Comparison of ENCODE assay signal across 12 mouse cellular contexts in genomic region chr11:70596094-70596493, GRCm38 (mm10). TPM values are rescaled to one million over a fixed set of nuclear protein-coding genes. Genes with fewer than 3 reads are reported as not detected.
DNase-seq lines count a peak whose midpoint lies in the region; ATAC-seq and TF ChIP-seq lines count a peak whose summit lies in the region.
"Had no signal": no experiment of that assay in that cellular context is flagged by ENCODE, and none has a peak within 500 bp of the region (broad histone marks: within the 10 kb centered on the region; RNA-seq: fewer than 3 reads in every experiment).

No protein-coding gene starts in this region.

- peak; percentile 29; the same call in 1 of the 2 replicates for ATAC-seq in hindbrain, postnatal 0 days
- ATAC-seq in CD4-positive, CD25-positive, alpha-beta regulatory T cell, adult 4 months, result no peak

- peak overlapping the region; percentile 28 for H3K27ac ChIP-seq in kidney, adult 2 months (ENCODE audit: insufficient read depth, low read depth, low read length)
- H3K27ac ChIP-seq in thymus, adult 2 months (ENCODE audit: control insufficient read depth, insufficient read depth, low read length), result peak overlapping the region; percentile 27; the same call in 1 of the 2 replicates
- peak overlapping the region; percentile 2; the same call in 1 of the 2 replicates for H3K27ac ChIP-seq in hindbrain, postnatal 0 days

- no peak overlapping the region for H3K4me3 ChIP-seq in kidney, adult 2 months (ENCODE audit: insufficient read depth, low read depth, low read length)
- no peak overlapping the region for H3K4me3 ChIP-seq in thymus, adult 2 months (ENCODE audit: control insufficient read depth, insufficient read depth, low read length)
- H3K4me3 ChIP-seq in hindbrain, postnatal 0 days (ENCODE audit: low read length), result no peak overlapping the region

- H3K4me2 ChIP-seq in hindbrain, postnatal 0 days (ENCODE audit: low read depth, low read length), result no peak overlapping the region

- no peak for TF ChIP-seq POLR2A in kidney, adult 2 months (IDR thresholded peaks at IDR 0.05; ENCODE audit: low read depth, low read length)
- TF ChIP-seq POLR2A in thymus, adult 2 months (IDR thresholded peaks at IDR 0.05; ENCODE audit: control insufficient read depth, extremely low read depth, insufficient read depth, low read length, poor library complexity), result no peak

- no peak for TF ChIP-seq CTCF in kidney, adult 2 months (conservative IDR thresholded peaks at IDR 0.05; ENCODE audit: insufficient read depth, insufficient read length, low read depth, low read length)
- TF ChIP-seq CTCF in thymus, adult 2 months (IDR thresholded peaks at IDR 0.05; ENCODE audit: borderline replicate concordance, control insufficient read depth, extremely low read depth, insufficient read depth, low read length, poor library complexity), result no peak
- no peak for TF ChIP-seq CTCF in hindbrain, postnatal 0 days (IDR thresholded peaks at IDR 0.05; ENCODE audit: low read depth)

- DNase-seq in kidney, adult 2 months, result peak; percentile 38
- DNase-seq in kidney, adult 11 months, result no peak
- DNase-seq in thymus, adult 2 months, result no peak
- no peak for DNase-seq in thymus, postnatal 0 days (ENCODE audit: low spot score)
- peak; percentile 22 for DNase-seq in hindbrain, postnatal 0 days (ENCODE audit: low spot score)
- no peak for DNase-seq in cerebellum, postnatal 36 days
- no peak for DNase-seq in lung, postnatal 36 days
- DNase-seq: adrenal gland, adult 8-10 months; layer of hippocampus, postnatal 36 days had no signal

- 43% methylated on average over 4 of the region's 4 CpGs for WGBS in kidney, adult 2 months
- WGBS in thymus, adult 2 months, result 77% methylated on average over 4 of the region's 4 CpGs
- WGBS in hindbrain, postnatal 0 days, result 28% methylated on average over 4 of the region's 4 CpGs

- no peaks in the 10 kb centered on the region for H3K36me3 ChIP-seq in kidney, adult 2 months (ENCODE audit: control insufficient read depth, insufficient read depth, low read length)
- no peaks in the 10 kb centered on the region; the same call in 1 of the 2 replicates for H3K36me3 ChIP-seq in thymus, adult 2 months (ENCODE audit: control insufficient read depth, insufficient read depth, low read length)
- H3K36me3 ChIP-seq in hindbrain, postnatal 0 days (ENCODE audit: insufficient read depth, low read length), result peaks cover 16% of the 10 kb centered on the region; the same call in 1 of the 2 replicates

- H3K9ac ChIP-seq in hindbrain, postnatal 0 days (replicated peaks; ENCODE audit: low read length), result no peak overlapping the region

- no peaks in the 10 kb centered on the region for H3K27me3 ChIP-seq in kidney, adult 2 months (replicated peaks; ENCODE audit: control insufficient read depth, insufficient read depth, low read length)
- no peaks in the 10 kb centered on the region for H3K27me3 ChIP-seq in thymus, adult 2 months (ENCODE audit: control insufficient read depth, insufficient read depth, low read length)
- H3K27me3 ChIP-seq in hindbrain, postnatal 0 days (ENCODE audit: insufficient read depth, low read length), result no peaks in the 10 kb centered on the region

- peaks cover 39% of the 10 kb centered on the region for H3K4me1 ChIP-seq in kidney, adult 2 months (ENCODE audit: control insufficient read depth, insufficient read depth, low read length)
- peaks cover 13% of the 10 kb centered on the region for H3K4me1 ChIP-seq in thymus, adult 2 months (replicated peaks; ENCODE audit: control insufficient read depth, insufficient read depth, low read length)
- H3K4me1 ChIP-seq in hindbrain, postnatal 0 days (ENCODE audit: insufficient read depth, low read length), result no peaks in the 10 kb centered on the region

- H3K9me3 ChIP-seq in hindbrain, postnatal 0 days (ENCODE audit: low read length), result no peaks in the 10 kb centered on the region

RNA-seq across cellular contexts. Expression of gene 4930544D05Rik, which starts 19.6 kb away (rescaled TPM):
- polyA plus RNA-seq in kidney, adult 2 months (2012; rRNA removed), result 0.29 TPM in 1 of 2 replicates, not detected in the other
- 0.15 TPM in 1 of 2 replicates, not detected in the other for polyA plus RNA-seq in thymus, adult 2 months (2012; rRNA removed)
- polyA plus RNA-seq in thymus, postnatal 0 days (2015; fragmentation: Nextera tagmentation; extraction: Ambion mirVana), result not detected in 2 replicates
- not detected in 2 replicates for total RNA-seq in hindbrain, postnatal 0 days (2014; rRNA removed)
- not detected in 2 replicates for polyA plus RNA-seq in hindbrain, postnatal 0 days (2015; fragmentation: Nextera tagmentation; extraction: Ambion mirVana)
- polyA plus RNA-seq in CD4-positive, CD25-positive, alpha-beta regulatory T cell, adult 4 months (2017; shearing (Covaris generic)), result under 1 TPM in 1 of 2 experiments, not detected in 1; 0.71 TPM
- total RNA-seq: adrenal gland, adult 8-10 months; granulocyte monocyte progenitor cell, adult 5-6 weeks; megakaryocyte progenitor cell, adult 5-6 weeks had no signal

RNA-seq across cellular contexts. Expression of gene Chrne, which starts 22.9 kb away (rescaled TPM):
- 0.86 and 1.0 TPM in 2 replicates for polyA plus RNA-seq in kidney, adult 2 months (2012; rRNA removed)
- 0.53 and 1.1 TPM in 2 replicates for polyA plus RNA-seq in thymus, adult 2 months (2012; rRNA removed)
- 0.39 and 1.1 TPM in 2 replicates for polyA plus RNA-seq in thymus, postnatal 0 days (2015; fragmentation: Nextera tagmentation; extraction: Ambion mirVana)
- total RNA-seq in hindbrain, postnatal 0 days (2014; rRNA removed), result 4.5 TPM in 1 of 2 replicates, not detected in the other
- polyA plus RNA-seq in hindbrain, postnatal 0 days (2015; fragmentation: Nextera tagmentation; extraction: Ambion mirVana), result 0.42 and 0.59 TPM in 2 replicates
- 1 to 10 TPM; 1.4 to 2.1 TPM for polyA plus RNA-seq in CD4-positive, CD25-positive, alpha-beta regulatory T cell, adult 4 months (2017; shearing (Covaris generic))
- total RNA-seq: adrenal gland, adult 8-10 months; granulocyte monocyte progenitor cell, adult 5-6 weeks; layer of hippocampus, postnatal 36 days had no signal

RNA-seq across cellular contexts. Expression of gene Mink1, which starts 33.4 kb away (rescaled TPM):
- 73.1 and 91.8 TPM in 2 replicates for polyA plus RNA-seq in kidney, adult 2 months (2012; rRNA removed)
- polyA plus RNA-seq in thymus, adult 2 months (2012; rRNA removed), result 151 and 172 TPM in 2 replicates
- 6.3 and 6.6 TPM in 2 replicates for polyA plus RNA-seq in thymus, postnatal 0 days (2015; fragmentation: Nextera tagmentation; extraction: Ambion mirVana)
- 56.6 and 73.3 TPM in 2 replicates for total RNA-seq in hindbrain, postnatal 0 days (2014; rRNA removed)
- 13.6 and 15.2 TPM in 2 replicates for polyA plus RNA-seq in hindbrain, postnatal 0 days (2015; fragmentation: Nextera tagmentation; extraction: Ambion mirVana)
- polyA plus RNA-seq in CD4-positive, CD25-positive, alpha-beta regulatory T cell, adult 4 months (2017; shearing (Covaris generic)), result 1 to 10 TPM; 5.6 to 8.4 TPM

RNA-seq across cellular contexts. Expression of gene Gp1ba, which starts 42.8 kb away (rescaled TPM):
- polyA plus RNA-seq in kidney, adult 2 months (2012; rRNA removed), result 0.03 TPM in 1 of 2 replicates, not detected in the other
- polyA plus RNA-seq in thymus, adult 2 months (2012; rRNA removed), result 0.04 TPM in 2 replicates
- polyA plus RNA-seq in thymus, postnatal 0 days (2015; fragmentation: Nextera tagmentation; extraction: Ambion mirVana), result 0.06 and 0.13 TPM in 2 replicates
- not detected in 2 replicates for total RNA-seq in hindbrain, postnatal 0 days (2014; rRNA removed)
- polyA plus RNA-seq in hindbrain, postnatal 0 days (2015; fragmentation: Nextera tagmentation; extraction: Ambion mirVana), result 0.24 and 0.42 TPM in 2 replicates
- under 1 TPM; 0.39 to 0.43 TPM for polyA plus RNA-seq in CD4-positive, CD25-positive, alpha-beta regulatory T cell, adult 4 months (2017; shearing (Covaris generic))
- total RNA-seq: adrenal gland, adult 8-10 months; granulocyte monocyte progenitor cell, adult 5-6 weeks; layer of hippocampus, postnatal 36 days had no signal

RNA-seq across cellular contexts. Expression of gene Rnf167, which starts 50.9 kb away (rescaled TPM):
- polyA plus RNA-seq in kidney, adult 2 months (2012; rRNA removed), result 118 and 123 TPM in 2 replicates
- 285 and 346 TPM in 2 replicates for polyA plus RNA-seq in thymus, adult 2 months (2012; rRNA removed)
- polyA plus RNA-seq in thymus, postnatal 0 days (2015; fragmentation: Nextera tagmentation; extraction: Ambion mirVana), result 214 and 226 TPM in 2 replicates
- 70.2 and 87.3 TPM in 2 replicates for total RNA-seq in hindbrain, postnatal 0 days (2014; rRNA removed)
- polyA plus RNA-seq in hindbrain, postnatal 0 days (2015; fragmentation: Nextera tagmentation; extraction: Ambion mirVana), result 100 and 105 TPM in 2 replicates
- polyA plus RNA-seq in CD4-positive, CD25-positive, alpha-beta regulatory T cell, adult 4 months (2017; shearing (Covaris generic)), result 100 to 1,000 TPM; 389 to 496 TPM

Comparison
In these comparisons a context has a peak if more than half of its experiments do, and no peak if none do; other contexts are left out.
1. DNase-seq: peak in kidney, adult 2 months (single experiment) and hindbrain, postnatal 0 days (single experiment); none in kidney, adult 11 months (single experiment), thymus, adult 2 months (single experiment), thymus, postnatal 0 days (single experiment), cerebellum, postnatal 36 days (0 of 2) and lung, postnatal 36 days (single experiment).
2. Peak in every context shown above with its lines, with median percentiles within 50 percentile points of each other: H3K27ac ChIP-seq.